Mouse (Mus musculus): ENCODE measurements around the gene Catip.

DNA sequence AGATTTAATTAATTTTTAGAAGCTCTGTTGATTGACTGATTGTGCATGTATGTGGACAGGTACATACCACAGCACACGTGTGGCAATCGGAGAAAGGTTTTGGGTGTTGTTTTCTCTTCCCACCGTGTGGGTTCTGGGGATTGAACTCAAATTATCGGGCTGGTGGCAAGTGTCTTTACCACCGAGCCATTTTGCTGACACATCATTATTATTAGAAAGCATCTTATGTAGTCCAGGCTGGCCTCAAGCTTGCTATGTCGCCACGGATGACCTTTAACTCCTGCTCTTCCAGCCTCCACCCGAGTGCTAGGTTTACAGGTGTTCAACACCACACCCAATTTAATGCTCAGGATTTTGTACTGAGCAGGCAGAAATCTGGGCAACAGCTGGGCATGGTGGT, 50.8 kb downstream of the Catip start:
- TF ChIP-seq POLR2A (IDR thresholded peaks at IDR 0.05; ENCODE audit: borderline replicate concordance, control insufficient read depth, low read depth, low read length): no peak
- no peak for TF ChIP-seq CTCF (IDR thresholded peaks at IDR 0.05; ENCODE audit: control insufficient read depth, insufficient read depth, low read length)
